Mouse (Mus musculus): ENCODE results near the gene Mamdc4.

The Mamdc4 gene

DNA sequence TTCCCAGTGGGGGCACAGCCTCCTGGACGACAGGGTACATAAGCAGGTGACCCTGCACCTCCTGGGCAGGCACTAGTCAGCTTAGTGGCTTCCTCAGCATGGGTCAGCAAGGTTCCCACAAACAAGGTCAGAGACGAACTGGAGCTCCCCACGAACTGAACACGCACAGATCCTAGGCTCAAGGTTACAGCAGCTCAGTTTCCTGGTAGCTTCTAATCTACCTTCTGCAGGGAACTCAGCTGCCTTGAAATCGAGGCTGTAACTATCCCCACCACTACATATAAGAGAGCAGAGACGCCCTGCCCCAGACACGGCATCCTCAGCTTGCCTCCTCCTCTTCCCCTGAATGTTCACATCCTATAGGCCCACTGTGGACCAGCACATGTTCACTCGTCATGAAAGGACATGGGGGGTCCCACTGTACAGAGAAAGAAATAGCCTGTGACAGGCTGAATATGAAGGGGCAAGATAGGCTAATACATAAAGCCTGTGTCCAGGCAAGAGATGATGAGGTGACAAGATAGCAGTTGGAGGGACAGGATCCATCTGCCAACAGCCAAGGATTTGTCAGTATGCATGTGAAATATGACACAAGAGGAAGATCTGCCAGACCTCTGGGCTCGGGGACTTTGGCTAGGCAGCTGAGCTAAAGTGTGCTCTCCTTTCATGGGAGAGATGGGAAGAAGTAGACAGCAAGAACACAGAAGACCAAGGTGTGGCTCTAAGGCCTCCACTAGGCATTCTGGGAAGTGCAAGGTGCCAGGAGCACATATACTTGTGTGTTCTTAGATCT, 47.9 kb downstream of the Mamdc4 start:
- in situ Hi-C loops (cut with MboI; ENCODE audit: low sequenced_read_pairs): no loop called here

Measured in CH12F3 (cell line).